Mouse (Mus musculus) ES-E14 (cell line): ENCODE measurements around the gene Wnt2b.

Experiments
- CHD2 ChIP-seq: IDR thresholded peaks from 2 replicates; pipeline ENCODE4 v1.6.1; 2014; ENCODE audit warnings: mild to moderate bottlenecking, low read depth, low read length, inconsistent platforms
- HCFC1 ChIP-seq: IDR thresholded peaks from 2 replicates; pipeline ENCODE4 v1.6.1; 2012; ENCODE audit warnings: low read length, inconsistent platforms, borderline replicate concordance; ENCODE audit not compliant: insufficient read depth
- ZC3H11A ChIP-seq: IDR thresholded peaks from 2 replicates; pipeline ENCODE4 v1.6.1; 2012; ENCODE audit warnings: low read depth, mild to moderate bottlenecking, inconsistent platforms, low read length, borderline replicate concordance
- ZNF384 ChIP-seq: IDR thresholded peaks from 2 replicates; pipeline ENCODE4 v1.6.1; 2012; ENCODE audit warnings: low read depth, low read length, inconsistent platforms

DNA sequence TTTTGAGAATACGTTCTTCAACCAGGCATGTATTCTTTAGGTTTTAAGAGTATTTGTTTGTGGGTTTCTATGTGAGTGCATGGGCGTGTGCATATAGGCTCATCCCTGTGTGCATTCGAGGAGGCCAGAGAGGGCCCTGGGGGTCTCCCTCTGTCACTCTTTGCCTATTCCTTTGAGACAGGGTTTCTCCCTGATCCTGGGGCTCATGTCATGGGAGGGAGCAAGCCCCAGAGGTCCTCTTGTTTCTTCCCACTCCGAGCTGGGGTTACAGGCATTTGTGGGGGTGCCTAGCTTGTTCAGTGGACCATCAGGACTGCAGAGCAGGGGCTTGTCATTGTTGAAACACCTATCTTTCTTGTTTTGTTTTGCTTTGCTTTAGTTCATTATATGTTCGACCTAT lies 26.2 kb upstream of the Wnt2b start:
- TF ChIP-seq ZC3H11A (no peak), HCFC1 (no peak), CHD2 (no peak), ZNF384 (no peak)
